Mouse (Mus musculus) duodenum, adult 2 months (tissue): ENCODE measurements around the gene Lrrtm4. TPM values are rescaled to one million over a fixed set of nuclear protein-coding genes. Genes with fewer than 3 reads are reported as not detected.

ENCODE experiments used
- polyA plus RNA-seq: library from polyadenylated mRNA; depleted of rRNA; stranded (reverse); fragments of >200 nt; gene quantifications from 2 replicates; pipeline ENCODE4 v1.2.3, GENCODE M21; 2012; ENCODE audit warnings: low replicate concordance; rRNA removed

Lrrtm4 gene
- not detected in 2 replicates for polyA plus RNA-seq

GRCm38 (mm10) chr6:80018765-80019164 lies at the start of gene Lrrtm4:
TSS of gene Lrrtm4 (plus strand) at chr6:80018877.

Other genes starting within 250 kb of the Lrrtm4 start
- gene Gm20594, start 201.0 kb upstream of the Lrrtm4 start, polyA plus RNA-seq = not detected in 2 replicates